Mouse (Mus musculus): ENCODE measurements around the gene Epn2. TPM values are rescaled to one million over a fixed set of nuclear protein-coding genes. Genes with fewer than 3 reads are reported as not detected.
A peak's percentile ranks its signal among the peaks of the same experiment; 100 is the strongest.

Epn2 gene
- total RNA-seq, 2 experiments from 2014 or later, result 178 to 185 TPM

- no peak for DNase-seq
Observed at GRCm38 (mm10) chr11:61536952-61537351, 42.5 kb downstream of the Epn2 start.

- DNase-seq, result no peak
Observed at GRCm38 (mm10) chr11:61535530-61535929, 44.0 kb downstream of the Epn2 start.

- no peak for DNase-seq
Observed at GRCm38 (mm10) chr11:61533571-61533970, 45.9 kb downstream of the Epn2 start.

GRCm38 (mm10) chr11:61532820-61533219, 46.7 kb downstream of the Epn2 start:
- DNase-seq, result no peak

- peak; percentile 34 to 57 for DNase-seq
Observed at GRCm38 (mm10) chr11:61529268-61529713, 50.2 kb downstream of the Epn2 start.

- DNase-seq, result no peak
Observed at GRCm38 (mm10) chr11:61526872-61527271, 52.6 kb downstream of the Epn2 start.

GRCm38 (mm10) chr11:61519484-61520107, 59.9 kb downstream of the Epn2 start:
- DNase-seq, result no peak

GRCm38 (mm10) chr11:61518871-61519270, 60.6 kb downstream of the Epn2 start:
- no peak for DNase-seq

GRCm38 (mm10) chr11:61517971-61518370, 61.5 kb downstream of the Epn2 start:
- DNase-seq, result no peak

GRCm38 (mm10) chr11:61514953-61515352, 64.5 kb downstream of the Epn2 start:
- DNase-seq, result no peak

- peak; percentile 95 to 96 for DNase-seq
Observed at GRCm38 (mm10) chr11:61504713-61505257, 74.7 kb downstream of the Epn2 start, which contains the start of gene B9d1. B9d1 (plus strand) TSS chr11:61505144.

- DNase-seq, result no peak
Observed at GRCm38 (mm10) chr11:61503933-61504332, 75.6 kb downstream of the Epn2 start.

- DNase-seq, result no peak
Observed at GRCm38 (mm10) chr11:61498736-61499504, 80.6 kb downstream of the Epn2 start.

- DNase-seq, result no peak
Observed at GRCm38 (mm10) chr11:61497490-61497889, 82.0 kb downstream of the Epn2 start.

- no peak for DNase-seq
Observed at GRCm38 (mm10) chr11:61495528-61495927, 84.0 kb downstream of the Epn2 start.

GRCm38 (mm10) chr11:61494129-61494997, 85.1 kb downstream of the Epn2 start, which contains the start of gene Mapk7:
Mapk7 (minus strand) TSS chr11:61494406.
- DNase-seq, result peak; percentile 93 to 95

GRCm38 (mm10) chr11:61493525-61494128, 85.9 kb downstream of the Epn2 start:
- DNase-seq, result peak in 1 of 2 experiments; percentile 45

GRCm38 (mm10) chr11:61492749-61493401, 86.6 kb downstream of the Epn2 start:
- DNase-seq, result no peak

GRCm38 (mm10) chr11:61490944-61491520, 88.5 kb downstream of the Epn2 start:
- DNase-seq, result no peak

GRCm38 (mm10) chr11:61489874-61490273, 89.6 kb downstream of the Epn2 start:
- no peak for DNase-seq

GRCm38 (mm10) chr11:61489085-61489484, 90.4 kb downstream of the Epn2 start:
- no peak for DNase-seq

Measured in layer of hippocampus, postnatal 36 days (tissue).